Mouse (Mus musculus): ENCODE data around the gene Agrp. TPM values are rescaled to one million over a fixed set of nuclear protein-coding genes. Genes with fewer than 3 reads are reported as not detected.

Agrp gene
- polyA plus RNA-seq, 1 experiment from 2014 or later, result 1.1 TPM

- ATAC-seq (replicated peaks), result no peak
- no peaks in the 10 kb centered on the region for H3K36me3 ChIP-seq (replicated peaks)
- WGBS, result under 1% methylated on average over 11 of the region's 11 CpGs
Observed at GRCm38 (mm10) chr8:105637601-105638041, 428 bp upstream of the Agrp start.

GRCm38 (mm10) chr8:105636018-105636962 is 903 bp downstream of the Agrp start, which contains the start of gene Ctcf:
TSS of gene Ctcf (plus strand) at chr8:105636568.
- ATAC-seq (replicated peaks), result peak; percentile 94
- Histone ChIP-seq H3K4me2 (peak within 1 kb of the TSS; percentile 88), H3K27ac (peak within 1 kb of the TSS; percentile 100), H3K4me1 (peaks cover 34% of the 10 kb centered on the region), H3K4me3 (peak within 1 kb of the TSS; percentile 85), H3K9me3 (no peaks in the 10 kb centered on the region), H3K36me3 (replicated peaks) (no peaks in the 10 kb centered on the region), H3K9ac (peak within 1 kb of the TSS; percentile 98), H3K27me3 (replicated peaks) (no peaks in the 10 kb centered on the region)
- WGBS, result under 1% methylated on average over 108 of the region's 126 CpGs

More at GRCm38 (mm10) chr8:105637601-105638041, 428 bp upstream of the Agrp start:
- Histone ChIP-seq H3K4me2 (peak overlapping the region; percentile 88), H3K9ac (peak overlapping the region; percentile 98), H3K9me3 (no peaks in the 10 kb centered on the region), H3K4me1 (peaks cover 34% of the 10 kb centered on the region), H3K27me3 (replicated peaks) (no peaks in the 10 kb centered on the region), H3K4me3 (peak overlapping the region; percentile 85), H3K27ac (peak overlapping the region; percentile 100)

GRCm38 (mm10) chr8:105635481-105635880 is 1.7 kb downstream of the Agrp start:
- Histone ChIP-seq H3K9ac (peak overlapping the region; percentile 98), H3K4me2 (peak overlapping the region; percentile 88), H3K4me1 (peaks cover 34% of the 10 kb centered on the region), H3K27me3 (replicated peaks) (no peaks in the 10 kb centered on the region), H3K27ac (no peak overlapping the region), H3K9me3 (no peaks in the 10 kb centered on the region), H3K36me3 (replicated peaks) (no peaks in the 10 kb centered on the region), H3K4me3 (peak overlapping the region; percentile 85)
- WGBS, result 1% methylated on average over 11 of the region's 11 CpGs
- no peak for ATAC-seq (replicated peaks)

GRCm38 (mm10) chr8:105634771-105635458 is 2.3 kb downstream of the Agrp start:
- 87% methylated on average over 2 of the region's 2 CpGs for WGBS
- Histone ChIP-seq H3K27me3 (replicated peaks) (no peaks in the 10 kb centered on the region), H3K9ac (no peak overlapping the region), H3K9me3 (no peaks in the 10 kb centered on the region), H3K4me1 (peaks cover 31% of the 10 kb centered on the region), H3K27ac (no peak overlapping the region), H3K4me2 (peak overlapping the region; percentile 88), H3K4me3 (0 out of 2 replicates have a peak overlapping the region, but pooled peaks have one; percentile 85), H3K36me3 (replicated peaks) (no peaks in the 10 kb centered on the region)
- no peak for ATAC-seq (replicated peaks)

- no peak overlapping the region for H3K27ac ChIP-seq
- H3K4me1 ChIP-seq, result no peaks in the 10 kb centered on the region
- H3K4me2 ChIP-seq, result no peak overlapping the region
- WGBS, result 93% methylated on average over 4 of the region's 4 CpGs
- no peak overlapping the region for H3K9ac ChIP-seq
- H3K27me3 ChIP-seq (replicated peaks), result no peaks in the 10 kb centered on the region
- no peak for ATAC-seq (replicated peaks)
- H3K36me3 ChIP-seq (replicated peaks), result no peaks in the 10 kb centered on the region
- H3K9me3 ChIP-seq, result no peaks in the 10 kb centered on the region
- no peak overlapping the region for H3K4me3 ChIP-seq
Observed at GRCm38 (mm10) chr8:105629337-105629736, 7.9 kb downstream of the Agrp start.

- WGBS, result 78% methylated on average over 1 of the region's 1 CpGs
- Histone ChIP-seq H3K27me3 (replicated peaks) (no peaks in the 10 kb centered on the region), H3K4me3 (no peak overlapping the region), H3K27ac (no peak overlapping the region), H3K36me3 (replicated peaks) (peaks cover 10% of the 10 kb centered on the region; the same call in 1 of the 2 replicates), H3K4me1 (peaks cover 14% of the 10 kb centered on the region), H3K9me3 (no peaks in the 10 kb centered on the region), H3K4me2 (no peak overlapping the region), H3K9ac (no peak overlapping the region)
- no peak for ATAC-seq (replicated peaks)
Observed at GRCm38 (mm10) chr8:105626086-105626485, 11.1 kb downstream of the Agrp start.

- no peak overlapping the region for H3K4me3 ChIP-seq
- no peaks in the 10 kb centered on the region for H3K27me3 ChIP-seq (replicated peaks)
- WGBS, result 78% methylated on average over 1 of the region's 1 CpGs
- ATAC-seq (replicated peaks), result no peak
- H3K27ac ChIP-seq, result no peak overlapping the region
- H3K9ac ChIP-seq, result no peak overlapping the region
- no peaks in the 10 kb centered on the region for H3K9me3 ChIP-seq
- peaks cover 21% of the 10 kb centered on the region; the same call in 1 of the 2 replicates for H3K36me3 ChIP-seq (replicated peaks)
- H3K4me1 ChIP-seq, result peaks cover 14% of the 10 kb centered on the region
- no peak overlapping the region for H3K4me2 ChIP-seq
Observed at GRCm38 (mm10) chr8:105624831-105625230, 12.4 kb downstream of the Agrp start.

GRCm38 (mm10) chr8:105624401-105624800 is 12.8 kb downstream of the Agrp start:
- WGBS, result 55% methylated on average over 3 of the region's 3 CpGs
- Histone ChIP-seq H3K9me3 (no peaks in the 10 kb centered on the region), H3K4me2 (no peak overlapping the region), H3K9ac (no peak overlapping the region; the same call in 1 of the 2 replicates), H3K27me3 (replicated peaks) (no peaks in the 10 kb centered on the region), H3K4me1 (peaks cover 14% of the 10 kb centered on the region), H3K36me3 (replicated peaks) (peaks cover 24% of the 10 kb centered on the region; the same call in 1 of the 2 replicates), H3K27ac (no peak overlapping the region), H3K4me3 (no peak overlapping the region)
- no peak for ATAC-seq (replicated peaks)

GRCm38 (mm10) chr8:105623679-105624245 is 13.4 kb downstream of the Agrp start:
- H3K27ac ChIP-seq, result no peak overlapping the region
- no peaks in the 10 kb centered on the region for H3K9me3 ChIP-seq
- H3K4me1 ChIP-seq, result peaks cover 14% of the 10 kb centered on the region
- peaks cover 27% of the 10 kb centered on the region for H3K36me3 ChIP-seq (replicated peaks)
- no peak for ATAC-seq (replicated peaks)
- no peak overlapping the region for H3K4me3 ChIP-seq
- H3K27me3 ChIP-seq (replicated peaks), result no peaks in the 10 kb centered on the region
- H3K9ac ChIP-seq, result no peak overlapping the region
- H3K4me2 ChIP-seq, result no peak overlapping the region
- 53% methylated on average over 7 of the region's 7 CpGs for WGBS

GRCm38 (mm10) chr8:105623118-105623517 is 14.1 kb downstream of the Agrp start:
- no peaks in the 10 kb centered on the region for H3K27me3 ChIP-seq (replicated peaks)
- WGBS, result 28% methylated on average over 5 of the region's 5 CpGs
- H3K27ac ChIP-seq, result 0 out of 2 replicates have a peak overlapping the region, but pooled peaks have one; percentile 53
- ATAC-seq (replicated peaks), result 0 out of 2 replicates have a peak, but pooled peaks have one; percentile 16
- no peak overlapping the region for H3K4me3 ChIP-seq
- H3K36me3 ChIP-seq (replicated peaks), result peaks cover 34% of the 10 kb centered on the region
- peaks cover 14% of the 10 kb centered on the region for H3K4me1 ChIP-seq
- H3K4me2 ChIP-seq, result no peak overlapping the region
- no peak overlapping the region for H3K9ac ChIP-seq
- H3K9me3 ChIP-seq, result no peaks in the 10 kb centered on the region

- Histone ChIP-seq H3K36me3 (replicated peaks) (peaks cover 40% of the 10 kb centered on the region), H3K9me3 (no peaks in the 10 kb centered on the region), H3K4me1 (peaks cover 14% of the 10 kb centered on the region), H3K27me3 (replicated peaks) (no peaks in the 10 kb centered on the region), H3K9ac (no peak overlapping the region), H3K27ac (peak overlapping the region; percentile 53), H3K4me3 (no peak overlapping the region), H3K4me2 (no peak overlapping the region)
- WGBS, result 8% methylated on average over 8 of the region's 8 CpGs
- ATAC-seq (replicated peaks), result peak; percentile 86
Observed at GRCm38 (mm10) chr8:105622421-105622920, 14.7 kb downstream of the Agrp start.
